Mouse (Mus musculus) CH12.LX (cell line): ENCODE measurements around the gene Adamts1.

Experiments used
- E2F4 ChIP-seq: IDR thresholded peaks from 2 replicates; pipeline ENCODE4 v1.6.1; 2011; ENCODE audit warnings: low read depth, low read length, improper control_type of control experiment; ENCODE audit not compliant: insufficient replicate concordance
- EP300 ChIP-seq: IDR thresholded peaks from 2 replicates; pipeline ENCODE4 v1.6.1; 2011; ENCODE audit warnings: low read length, improper control_type of control experiment
- MYC ChIP-seq: IDR thresholded peaks from 2 replicates; pipeline ENCODE4 v1.6.1; 2011; ENCODE audit warnings: low read depth, mild to moderate bottlenecking, improper control_type of control experiment, low read length
- ZMIZ1 ChIP-seq: IDR thresholded peaks from 2 replicates; pipeline ENCODE4 v1.6.1; 2012; ENCODE audit warnings: low read depth, mild to moderate bottlenecking, inconsistent platforms, low read length, improper control_type of control experiment

DNA sequence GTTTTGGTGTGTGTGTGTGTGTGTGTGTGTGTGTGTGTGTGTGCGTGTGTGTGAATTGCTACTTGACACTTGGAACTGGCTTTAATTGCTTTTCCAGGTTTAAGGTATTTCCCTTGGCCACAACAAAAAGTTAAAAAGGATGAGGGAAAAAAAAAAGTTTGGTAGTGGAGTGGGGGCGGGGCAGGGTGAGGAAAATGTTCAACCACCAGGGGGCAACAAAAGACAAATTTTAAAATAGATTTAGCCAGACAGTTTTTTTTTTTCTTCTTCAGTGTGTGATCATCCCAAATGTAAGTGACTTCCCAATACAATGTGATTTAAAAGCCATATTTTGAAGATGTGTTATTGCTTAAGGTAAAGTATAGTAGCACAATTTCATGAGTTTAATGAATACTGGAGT is 4.7 kb upstream of the Adamts1 start:
- TF ChIP-seq MYC (no peak), EP300 (no peak), ZMIZ1 (no peak), E2F4 (no peak)
